Mouse (Mus musculus): ENCODE measurements around the gene Ahnak. TPM values are rescaled to one million over a fixed set of nuclear protein-coding genes. Genes with fewer than 3 reads are reported as not detected.

Gene Ahnak
- total RNA-seq (2023): 1,000 to 10,000 TPM; 1,396 to 1,409 TPM

GRCm38 (mm10) chr19:8989066-8989566 is at the start of gene Ahnak:
Ahnak (plus strand) TSS chr19:8989284.

DNA sequence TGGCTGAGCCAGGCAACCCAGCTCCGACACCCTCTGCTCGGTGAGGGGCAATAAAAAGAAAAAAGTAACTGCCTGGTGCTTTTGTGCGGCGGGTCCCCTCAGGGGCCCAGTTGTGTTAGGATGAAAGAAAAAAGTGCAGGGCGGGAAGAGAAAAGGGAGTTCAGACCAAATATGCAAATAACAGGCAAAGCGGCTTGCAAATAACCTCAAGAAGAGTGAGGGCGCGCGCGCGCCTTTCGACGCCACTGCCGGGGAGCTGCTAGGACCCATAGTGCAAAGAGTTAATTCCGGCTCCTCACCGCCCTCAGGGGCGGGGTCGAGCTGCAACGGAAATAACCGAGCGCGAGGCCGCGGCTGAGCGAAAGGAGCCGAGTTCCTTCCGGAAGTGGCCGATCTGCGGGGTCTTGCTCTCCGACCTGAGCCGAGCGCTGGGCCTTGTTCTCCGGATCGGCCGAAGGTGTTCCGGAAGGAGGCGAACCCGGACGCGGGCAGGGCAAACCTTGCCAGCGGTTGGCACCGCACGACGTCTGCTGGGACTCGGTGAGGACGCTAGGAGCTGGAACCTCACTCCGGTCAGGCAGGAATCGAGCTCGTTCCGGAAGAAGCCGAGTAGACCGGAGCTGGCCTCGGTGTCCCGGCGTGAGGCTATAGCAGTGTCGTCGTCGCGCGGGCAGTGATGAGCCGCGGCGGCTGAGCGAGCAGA is 47.4 kb upstream of the Ahnak start, which contains the start of gene Mta2:
TSS of gene Mta2 (plus strand) at position 361 of the 703 bp plus-strand sequence.

GRCm38 (mm10) chr19:8953135-8954039 is 35.7 kb upstream of the Ahnak start, which contains the start of gene Tut1:
Tut1 (plus strand) TSS chr19:8953847.

GRCm38 (mm10) chr19:8966590-8967372 is 22.3 kb upstream of the Ahnak start, which contains the start of gene Eef1g:
Eef1g (plus strand) TSS chr19:8967041.

DNA sequence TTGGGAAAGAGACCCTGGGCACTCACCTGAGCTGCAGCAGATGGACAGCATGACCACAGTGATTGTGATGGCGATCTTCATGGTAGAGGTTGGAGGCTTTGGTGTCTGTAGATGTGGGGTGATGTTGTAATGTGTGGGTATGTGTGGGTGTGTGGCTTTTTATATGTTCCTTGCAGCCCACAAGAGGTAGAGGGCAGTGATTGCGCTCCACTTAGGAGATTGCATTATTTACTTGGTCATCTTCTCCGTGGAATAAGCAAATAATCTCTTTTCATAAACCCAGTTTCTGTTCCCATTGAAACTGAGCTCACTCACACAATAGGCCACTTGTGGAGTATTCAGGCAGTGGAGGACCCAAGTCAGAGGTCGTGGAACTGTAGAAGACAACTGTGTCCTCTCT is 98.7 kb downstream of the Ahnak start, which contains the start of gene Scgb1a1:
TSS of gene Scgb1a1 (minus strand) at position 138 of the 400 bp plus-strand sequence.

Other genes with a start within 250 kb of the Ahnak start
- 1 to 10 TPM in 1 of 2 experiments, not detected in 1; 1.8 TPM for gene 1700092M07Rik, start 248.6 kb upstream of the Ahnak start, total RNA-seq (2023)
- 100 to 1,000 TPM; 158 to 163 TPM for gene Stx5a, start 247.9 kb upstream of the Ahnak start, total RNA-seq (2023)
- gene Nxf1, start 232.2 kb upstream of the Ahnak start, total RNA-seq (2023): 100 to 1,000 TPM; 220 to 231 TPM
- gene Tmem223, start 218.3 kb upstream of the Ahnak start, total RNA-seq (2023): 10 to 100 TPM; 30.2 to 33.8 TPM
- 100 to 1,000 TPM; 114 to 120 TPM for gene Tmem179b, start 214.8 kb upstream of the Ahnak start, total RNA-seq (2023)
- gene Taf6l, start 202.9 kb upstream of the Ahnak start, total RNA-seq (2023): 10 to 100 TPM; 11.3 to 13.8 TPM
- gene Polr2g, start 190.7 kb upstream of the Ahnak start, total RNA-seq (2023): 10 to 100 TPM; 57.5 to 68.0 TPM
- gene Zbtb3, start 186.7 kb upstream of the Ahnak start, total RNA-seq (2023): 1 to 10 TPM; 2.1 to 3.1 TPM
- 10 to 100 TPM; 31.1 to 35.2 TPM for gene Ttc9c, start 170.0 kb upstream of the Ahnak start, total RNA-seq (2023)
- 100 to 1,000 TPM; 107 to 124 TPM for gene Hnrnpul2, start 169.3 kb upstream of the Ahnak start, total RNA-seq (2023)
- 10 to 100 TPM; 21.6 to 27.8 TPM for gene AC129217.1, start 159.5 kb upstream of the Ahnak start, total RNA-seq (2023)
- 100 to 1,000 TPM in 1 of 2 experiments, 10 to 100 TPM in 1; 97.1 to 109 TPM for gene Bscl2, start 151.8 kb upstream of the Ahnak start, total RNA-seq (2023)
- not detected for gene Gng3, start 150.1 kb upstream of the Ahnak start, total RNA-seq (2023)
- gene Lrrn4cl, start 138.5 kb upstream of the Ahnak start, total RNA-seq (2023): under 1 TPM; 0.27 to 0.55 TPM
- gene Ubxn1, start 117.8 kb upstream of the Ahnak start, total RNA-seq (2023): 100 to 1,000 TPM; 107 to 138 TPM
- gene Uqcc3, start 108.4 kb upstream of the Ahnak start, total RNA-seq (2023): 10 to 100 TPM; 19.3 to 24.4 TPM
- 10 to 100 TPM; 11.6 to 16.5 TPM for gene Lbhd1, start 105.6 kb upstream of the Ahnak start, total RNA-seq (2023)
- gene Gm49403, start 105.4 kb upstream of the Ahnak start, total RNA-seq (2023): not detected
- gene 1810009A15Rik, start 100.4 kb upstream of the Ahnak start, total RNA-seq (2023): 10 to 100 TPM; 32.3 to 36.4 TPM
- gene Gm49416, start 100.4 kb upstream of the Ahnak start, total RNA-seq (2023): 1 to 10 TPM in 1 of 2 experiments, not detected in 1; 6.1 TPM
- 10 to 100 TPM; 13.1 to 16.0 TPM for gene Ints5, start 96.3 kb upstream of the Ahnak start, total RNA-seq (2023)
- 100 to 1,000 TPM; 114 to 122 TPM for gene Ganab, start 91.2 kb upstream of the Ahnak start, total RNA-seq (2023)
- 10 to 100 TPM; 48.9 to 52.6 TPM for gene B3gat3, start 68.9 kb upstream of the Ahnak start, total RNA-seq (2023)
- 1 to 10 TPM; 2.6 to 3.1 TPM for gene Rom1, start 59.9 kb upstream of the Ahnak start, total RNA-seq (2023)
- gene Eml3, start 59.7 kb upstream of the Ahnak start, total RNA-seq (2023): 10 to 100 TPM; 62.0 to 62.9 TPM
- gene Mta2, start 47.4 kb upstream of the Ahnak start, total RNA-seq (2023): 100 to 1,000 TPM; 112 to 114 TPM
- 10 to 100 TPM; 15.6 to 15.7 TPM for gene Tut1, start 35.4 kb upstream of the Ahnak start, total RNA-seq (2023)
- gene Eef1g, start 22.2 kb upstream of the Ahnak start, total RNA-seq (2023): 100 to 1,000 TPM; 194 to 241 TPM
- not detected for gene Scgb1a1, start 98.7 kb downstream of the Ahnak start, total RNA-seq (2023)
- 10 to 100 TPM; 19.8 to 25.4 TPM for gene Asrgl1, start 146.4 kb downstream of the Ahnak start, total RNA-seq (2023)